Comparison of ENCODE assay signal across 25 mouse cellular contexts in genomic region chr19:20978148-20978547, GRCm38 (mm10). TPM values are rescaled to one million over a fixed set of nuclear protein-coding genes. Genes with fewer than 3 reads are reported as not detected.
A peak's percentile ranks its signal among the peaks of the same experiment; 100 is the strongest.
DNase-seq lines count a peak whose midpoint lies in the region; ATAC-seq lines count a peak whose summit lies in the region.
"Had no signal": no experiment of that assay in that cellular context is flagged by ENCODE, and none has a peak within 500 bp of the region (broad histone marks: within the 10 kb centered on the region; RNA-seq: fewer than 3 reads in every experiment).

No protein-coding gene starts in this region.

- 3% methylated on average over 1 of the region's 1 CpGs for WGBS in forebrain, embryonic 14.5 days
- WGBS in forebrain, embryonic 11.5 days: 6% methylated on average over 1 of the region's 1 CpGs
- 16% methylated on average over 1 of the region's 1 CpGs for WGBS in midbrain, embryonic 12.5 days
- WGBS in midbrain, embryonic 16.5 days: 6% methylated on average over 1 of the region's 1 CpGs
- 4% methylated on average over 1 of the region's 1 CpGs for WGBS in midbrain, embryonic 15.5 days

- H3K27ac ChIP-seq in forebrain, embryonic 14.5 days (ENCODE audit: low read depth, low read length): no peak overlapping the region
- H3K27ac ChIP-seq in forebrain, embryonic 11.5 days (ENCODE audit: low read depth, low read length): no peak overlapping the region
- no peak overlapping the region for H3K27ac ChIP-seq in midbrain, embryonic 12.5 days (replicated peaks)
- no peak overlapping the region for H3K27ac ChIP-seq in midbrain, embryonic 16.5 days (ENCODE audit: low read length)
- H3K27ac ChIP-seq in midbrain, embryonic 15.5 days: no peak overlapping the region
- H3K27ac ChIP-seq: embryonic facial prominence, embryonic 12.5 days; hindbrain, embryonic 12.5 days; left cerebral cortex, adult 2 months; liver, embryonic 12.5 days; lung, embryonic 15.5 days; neural tube, embryonic 12.5 days had no signal

- intact Hi-C loops in left cerebral cortex, postnatal 4 days (cut with DNase I): no loop called here

- peak; percentile 68 for ATAC-seq in forebrain, embryonic 14.5 days
- ATAC-seq in forebrain, embryonic 11.5 days (replicated peaks; ENCODE audit: low FRiP score): no peak
- peak; percentile 68 for ATAC-seq in midbrain, embryonic 12.5 days (ENCODE audit: low FRiP score, low read depth)
- no peak for ATAC-seq in midbrain, embryonic 16.5 days
- ATAC-seq in midbrain, embryonic 15.5 days (replicated peaks): 0 out of 2 replicates have a peak, but pooled peaks have one; percentile 37
- ATAC-seq: intestine, embryonic 16.5 days; liver, embryonic 12.5 days had no signal

- H3K27me3 ChIP-seq in forebrain, embryonic 14.5 days (replicated peaks; ENCODE audit: control insufficient read depth, insufficient read depth, low read length): no peaks in the 10 kb centered on the region
- H3K27me3 ChIP-seq in forebrain, embryonic 11.5 days (ENCODE audit: control insufficient read depth, insufficient read depth, low read length): no peaks in the 10 kb centered on the region
- H3K27me3 ChIP-seq in midbrain, embryonic 12.5 days: no peaks in the 10 kb centered on the region
- no peaks in the 10 kb centered on the region for H3K27me3 ChIP-seq in midbrain, embryonic 16.5 days (ENCODE audit: control insufficient read depth, insufficient read depth, low read depth, low read length)
- no peaks in the 10 kb centered on the region for H3K27me3 ChIP-seq in midbrain, embryonic 15.5 days (replicated peaks)
- H3K27me3 ChIP-seq: embryonic facial prominence, embryonic 12.5 days; hindbrain, embryonic 12.5 days; liver, embryonic 12.5 days; lung, embryonic 15.5 days; neural tube, embryonic 12.5 days had no signal

- H3K36me3 ChIP-seq in forebrain, embryonic 14.5 days (ENCODE audit: control insufficient read depth, insufficient read depth, low read length): no peaks in the 10 kb centered on the region
- H3K36me3 ChIP-seq in forebrain, embryonic 11.5 days (ENCODE audit: control insufficient read depth, insufficient read depth, low read length): no peaks in the 10 kb centered on the region
- no peaks in the 10 kb centered on the region for H3K36me3 ChIP-seq in midbrain, embryonic 12.5 days
- no peaks in the 10 kb centered on the region for H3K36me3 ChIP-seq in midbrain, embryonic 16.5 days (ENCODE audit: control insufficient read depth, insufficient read depth, low read length)
- no peaks in the 10 kb centered on the region for H3K36me3 ChIP-seq in midbrain, embryonic 15.5 days (replicated peaks)
- H3K36me3 ChIP-seq: embryonic facial prominence, embryonic 12.5 days; hindbrain, embryonic 12.5 days; liver, embryonic 12.5 days; lung, embryonic 15.5 days; neural tube, embryonic 12.5 days had no signal

- H3K9me3 ChIP-seq in forebrain, embryonic 14.5 days (replicated peaks; ENCODE audit: control insufficient read depth, low read length): no peaks in the 10 kb centered on the region
- H3K9me3 ChIP-seq in forebrain, embryonic 11.5 days (ENCODE audit: control insufficient read depth, low read length): no peaks in the 10 kb centered on the region
- no peaks in the 10 kb centered on the region for H3K9me3 ChIP-seq in midbrain, embryonic 12.5 days
- no peaks in the 10 kb centered on the region for H3K9me3 ChIP-seq in midbrain, embryonic 16.5 days (replicated peaks; ENCODE audit: control insufficient read depth, low read length, poor library complexity, severe bottlenecking)
- no peaks in the 10 kb centered on the region for H3K9me3 ChIP-seq in midbrain, embryonic 15.5 days
- H3K9me3 ChIP-seq: embryonic facial prominence, embryonic 12.5 days; hindbrain, embryonic 12.5 days; liver, embryonic 12.5 days; lung, embryonic 15.5 days; neural tube, embryonic 12.5 days had no signal

- H3K4me3 ChIP-seq in forebrain, embryonic 14.5 days (ENCODE audit: low read depth, low read length): no peak overlapping the region
- no peak overlapping the region for H3K4me3 ChIP-seq in forebrain, embryonic 11.5 days (ENCODE audit: low read depth, low read length)
- no peak overlapping the region for H3K4me3 ChIP-seq in midbrain, embryonic 12.5 days
- H3K4me3 ChIP-seq in midbrain, embryonic 16.5 days (ENCODE audit: low read depth, low read length): no peak overlapping the region
- H3K4me3 ChIP-seq in midbrain, embryonic 15.5 days: no peak overlapping the region
- H3K4me3 ChIP-seq: embryonic facial prominence, embryonic 12.5 days; hindbrain, embryonic 12.5 days; left cerebral cortex, adult 2 months; liver, embryonic 12.5 days; lung, embryonic 15.5 days; neural tube, embryonic 12.5 days had no signal

- peaks cover 2% of the 10 kb centered on the region; the same call in 1 of the 2 replicates for H3K4me1 ChIP-seq in forebrain, embryonic 14.5 days (ENCODE audit: control insufficient read depth, insufficient read depth, low read length)
- no peaks in the 10 kb centered on the region for H3K4me1 ChIP-seq in forebrain, embryonic 11.5 days (replicated peaks; ENCODE audit: control insufficient read depth, insufficient read depth, low read length)
- peaks cover 5% of the 10 kb centered on the region; the same call in 1 of the 2 replicates for H3K4me1 ChIP-seq in midbrain, embryonic 12.5 days
- H3K4me1 ChIP-seq in midbrain, embryonic 16.5 days (ENCODE audit: control insufficient read depth, insufficient read depth, low read length): no peaks in the 10 kb centered on the region
- H3K4me1 ChIP-seq in midbrain, embryonic 15.5 days: no peaks in the 10 kb centered on the region
- H3K4me1 ChIP-seq: embryonic facial prominence, embryonic 12.5 days; hindbrain, embryonic 12.5 days; liver, embryonic 12.5 days; lung, embryonic 15.5 days; neural tube, embryonic 12.5 days had no signal

- no peak overlapping the region for H3K9ac ChIP-seq in forebrain, embryonic 14.5 days (ENCODE audit: low read length)
- H3K9ac ChIP-seq in forebrain, embryonic 11.5 days (ENCODE audit: low read length): no peak overlapping the region
- no peak overlapping the region for H3K9ac ChIP-seq in midbrain, embryonic 12.5 days (replicated peaks)
- no peak overlapping the region for H3K9ac ChIP-seq in midbrain, embryonic 16.5 days (ENCODE audit: low read depth, low read length)
- no peak overlapping the region for H3K9ac ChIP-seq in midbrain, embryonic 15.5 days
- H3K9ac ChIP-seq: embryonic facial prominence, embryonic 12.5 days; hindbrain, embryonic 12.5 days; liver, embryonic 12.5 days; lung, embryonic 15.5 days; neural tube, embryonic 12.5 days had no signal

- DNase-seq in forebrain, embryonic 14.5 days (ENCODE audit: low spot score): peak; percentile 83
- no peak for DNase-seq in forebrain, embryonic 11.5 days (ENCODE audit: low spot score)
- DNase-seq in R1 (ENCODE audit: low read depth, low spot score): peak; percentile 87
- no peak for DNase-seq in left cerebral cortex, postnatal 4 days
- no peak for DNase-seq in adrenal gland, postnatal 10 days
- DNase-seq: adrenal gland, postnatal 25 days; B cell, adult 2 months; cerebellum, adult 2 months; gastrocnemius, postnatal 25 days; heart, postnatal 10 days; kidney, postnatal 36 days; lung, postnatal 4 days; thymus, postnatal 36 days had no signal

- H3K4me2 ChIP-seq in forebrain, embryonic 14.5 days (ENCODE audit: low read length): no peak overlapping the region
- no peak overlapping the region for H3K4me2 ChIP-seq in forebrain, embryonic 11.5 days (ENCODE audit: low read depth, low read length, severe bottlenecking)
- no peak overlapping the region for H3K4me2 ChIP-seq in midbrain, embryonic 12.5 days (replicated peaks)
- no peak overlapping the region for H3K4me2 ChIP-seq in midbrain, embryonic 16.5 days (ENCODE audit: low read length)
- no peak overlapping the region for H3K4me2 ChIP-seq in midbrain, embryonic 15.5 days
- H3K4me2 ChIP-seq: embryonic facial prominence, embryonic 12.5 days; hindbrain, embryonic 12.5 days; liver, embryonic 12.5 days; lung, embryonic 15.5 days; neural tube, embryonic 12.5 days had no signal

RNA-seq across cellular contexts. Expression of gene Tmc1, which starts 24.1 kb away (rescaled TPM):
- polyA plus RNA-seq in forebrain, embryonic 14.5 days (2014; fragmentation: Nextera tagmentation; extraction: Ambion mirVana): not detected in 2 replicates
- 0.07 TPM in 1 of 2 replicates, not detected in the other for polyA plus RNA-seq in forebrain, embryonic 11.5 days (2014; fragmentation: Nextera tagmentation; extraction: Ambion mirVana)
- polyA plus RNA-seq in midbrain, embryonic 12.5 days (2016; fragmentation: Nextera tagmentation; extraction: Ambion mirVana): 0.20 and 0.39 TPM in 2 replicates
- 0.09 and 0.16 TPM in 2 replicates for polyA plus RNA-seq in midbrain, embryonic 16.5 days (2015; fragmentation: Nextera tagmentation; extraction: Ambion mirVana)
- polyA plus RNA-seq in midbrain, embryonic 15.5 days (2015; fragmentation: Nextera tagmentation; extraction: Ambion mirVana): 0.18 TPM in 1 of 2 replicates, not detected in the other
- total RNA-seq in left cerebral cortex, postnatal 4 days (2021): under 1 TPM in 1 of 2 experiments, not detected in 1; 0.28 TPM
- total RNA-seq in adrenal gland, postnatal 10 days (2021): under 1 TPM in 1 of 2 experiments, not detected in 1; 0.24 TPM
- total RNA-seq: gastrocnemius, postnatal 25 days; heart, adult 8-10 months; heart, postnatal 10 days had no signal
- polyA plus RNA-seq: limb, embryonic 11.5 days had no signal

Comparison
In these comparisons a context has a peak if more than half of its experiments do, and no peak if none do; other contexts are left out.
1. ATAC-seq: peak in forebrain, embryonic 14.5 days (single experiment), midbrain, embryonic 12.5 days (single experiment) and midbrain, embryonic 15.5 days (single experiment); none in forebrain, embryonic 11.5 days (single experiment) and midbrain, embryonic 16.5 days (single experiment).
2. DNase-seq: peak in forebrain, embryonic 14.5 days (single experiment) and R1 (single experiment); none in forebrain, embryonic 11.5 days (single experiment), left cerebral cortex, postnatal 4 days (single experiment) and adrenal gland, postnatal 10 days (single experiment).